ENCODE assay signal across 21 mouse cellular contexts in the genomic region with DNA sequence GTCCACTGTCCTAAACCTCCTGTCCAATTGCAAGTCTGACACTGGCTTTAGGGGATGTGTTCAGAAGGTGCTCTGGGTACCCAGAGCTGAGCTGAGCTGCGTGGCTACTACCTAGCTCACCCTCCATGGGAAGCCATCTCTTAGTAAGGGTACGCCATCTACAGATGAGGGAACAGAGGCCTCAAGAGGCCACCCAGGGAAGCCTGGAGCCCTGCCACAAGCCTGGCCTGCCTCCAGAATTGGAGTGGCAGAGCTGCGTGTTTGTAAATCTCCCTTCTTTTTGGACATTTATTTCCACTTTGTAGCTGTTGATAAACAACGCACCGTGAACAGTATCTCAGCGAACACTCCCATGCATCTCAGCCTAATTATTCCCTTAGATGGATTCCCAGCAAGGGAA. TPM values are rescaled to one million over a fixed set of nuclear protein-coding genes. Genes with fewer than 3 reads are reported as not detected.
A peak's percentile ranks its signal among the peaks of the same experiment; 100 is the strongest.
DNase-seq lines count a peak whose midpoint lies in the region; ATAC-seq lines count a peak whose summit lies in the region.
"Had no signal": no experiment of that assay in that cellular context is flagged by ENCODE, and none has a peak within 500 bp of the region (broad histone marks: within the 10 kb centered on the region; RNA-seq: fewer than 3 reads in every experiment).

No protein-coding gene starts in this region.

- no peak overlapping the region for H3K4me2 ChIP-seq in forebrain, embryonic 14.5 days (ENCODE audit: low read length)
- H3K4me2 ChIP-seq in forebrain, embryonic 13.5 days, result no peak overlapping the region
- H3K4me2 ChIP-seq: intestine, embryonic 15.5 days; limb, embryonic 13.5 days; midbrain, embryonic 12.5 days had no signal

- H3K36me3 ChIP-seq in forebrain, embryonic 14.5 days (ENCODE audit: control insufficient read depth, insufficient read depth, low read length), result no peaks in the 10 kb centered on the region
- H3K36me3 ChIP-seq in forebrain, embryonic 13.5 days (ENCODE audit: poor library complexity, severe bottlenecking), result no peaks in the 10 kb centered on the region
- H3K36me3 ChIP-seq: embryonic facial prominence, embryonic 10.5 days; intestine, embryonic 15.5 days; limb, embryonic 13.5 days; midbrain, embryonic 12.5 days had no signal

- H3K9ac ChIP-seq in forebrain, embryonic 14.5 days (ENCODE audit: low read length), result no peak overlapping the region
- no peak overlapping the region for H3K9ac ChIP-seq in forebrain, embryonic 13.5 days
- H3K9ac ChIP-seq: intestine, embryonic 15.5 days; limb, embryonic 13.5 days; liver, embryonic 14.5 days; midbrain, embryonic 12.5 days had no signal

- H3K4me3 ChIP-seq in forebrain, embryonic 14.5 days (ENCODE audit: low read depth, low read length), result no peak overlapping the region
- H3K4me3 ChIP-seq in forebrain, embryonic 13.5 days, result no peak overlapping the region
- H3K4me3 ChIP-seq: embryonic facial prominence, embryonic 10.5 days; intestine, embryonic 15.5 days; limb, embryonic 13.5 days; midbrain, embryonic 12.5 days had no signal

- 38% methylated on average over 6 of the region's 6 CpGs for WGBS in forebrain, embryonic 14.5 days
- 51% methylated on average over 6 of the region's 6 CpGs for WGBS in forebrain, embryonic 13.5 days

- H3K27ac ChIP-seq in forebrain, embryonic 14.5 days (ENCODE audit: low read depth, low read length), result no peak overlapping the region
- H3K27ac ChIP-seq in forebrain, embryonic 13.5 days, result no peak overlapping the region
- H3K27ac ChIP-seq: embryonic facial prominence, embryonic 10.5 days; intestine, embryonic 15.5 days; limb, embryonic 13.5 days; liver, embryonic 14.5 days; midbrain, embryonic 12.5 days; stomach, postnatal 0 days had no signal

- intact Hi-C loops in left cerebral cortex, postnatal 4 days (cut with DNase I), result no loop called here
- intact Hi-C loops in left cerebral cortex, postnatal 36 days (cut with DNase I), result no loop called here

- DNase-seq in forebrain, embryonic 14.5 days (ENCODE audit: low spot score), result peak; percentile 36
- peak; percentile 39 for DNase-seq in left cerebral cortex, postnatal 4 days
- DNase-seq in left cerebral cortex, postnatal 36 days (ENCODE audit: low spot score in 2 of 2), result no peak
- DNase-seq in right cerebral cortex, postnatal 4 days, result peak; percentile 62
- DNase-seq in right cerebral cortex, postnatal 36 days (ENCODE audit: low spot score in 2 of 2), result no peak
- DNase-seq: heart, adult 11 months had no signal

- no peaks in the 10 kb centered on the region for H3K9me3 ChIP-seq in forebrain, embryonic 14.5 days (replicated peaks; ENCODE audit: control insufficient read depth, low read length)
- H3K9me3 ChIP-seq in forebrain, embryonic 13.5 days (replicated peaks), result no peaks in the 10 kb centered on the region
- H3K9me3 ChIP-seq: embryonic facial prominence, embryonic 10.5 days; intestine, embryonic 15.5 days; limb, embryonic 13.5 days; midbrain, embryonic 12.5 days had no signal

- H3K27me3 ChIP-seq in forebrain, embryonic 14.5 days (replicated peaks; ENCODE audit: control insufficient read depth, insufficient read depth, low read length), result no peaks in the 10 kb centered on the region
- peaks cover 39% of the 10 kb centered on the region for H3K27me3 ChIP-seq in forebrain, embryonic 13.5 days

- H3K4me1 ChIP-seq in forebrain, embryonic 14.5 days (ENCODE audit: control insufficient read depth, insufficient read depth, low read length), result peaks cover 10% of the 10 kb centered on the region
- H3K4me1 ChIP-seq in forebrain, embryonic 13.5 days, result peaks cover 25% of the 10 kb centered on the region

- ATAC-seq in forebrain, embryonic 14.5 days, result no peak
- ATAC-seq in forebrain, embryonic 13.5 days, result no peak
- no peak for ATAC-seq in inflammation-experienced regulatory T-cells, adult 6 months
- ATAC-seq: forebrain, embryonic 16.5 days; intestine, embryonic 15.5 days had no signal

RNA-seq across cellular contexts. Expression of gene Fibcd1, which starts 11.4 kb away (rescaled TPM):
- 3.0 and 3.3 TPM in 2 replicates for polyA plus RNA-seq in forebrain, embryonic 14.5 days (2014; fragmentation: Nextera tagmentation; extraction: Ambion mirVana)
- 1.2 and 1.5 TPM in 2 replicates for polyA plus RNA-seq in forebrain, embryonic 13.5 days (2015; fragmentation: Nextera tagmentation; extraction: Ambion mirVana)
- total RNA-seq in left cerebral cortex, postnatal 4 days (2021), result 1 to 10 TPM; 3.9 to 9.9 TPM
- 1 to 10 TPM; 8.4 to 8.7 TPM for total RNA-seq in left cerebral cortex, postnatal 36 days (2021)
- polyA plus RNA-seq in inflammation-experienced regulatory T-cells, adult 6 months (2017; shearing (Covaris generic)), result under 1 TPM in 1 of 3 experiments, not detected in 2; 0.22 TPM

RNA-seq across cellular contexts. Expression of gene Lamc3, which starts 29.9 kb away (rescaled TPM):
- 2.9 and 4.3 TPM in 2 replicates for polyA plus RNA-seq in forebrain, embryonic 14.5 days (2014; fragmentation: Nextera tagmentation; extraction: Ambion mirVana)
- 3.2 and 3.3 TPM in 2 replicates for polyA plus RNA-seq in forebrain, embryonic 13.5 days (2015; fragmentation: Nextera tagmentation; extraction: Ambion mirVana)
- 10 to 100 TPM; 11.8 to 12.7 TPM for total RNA-seq in left cerebral cortex, postnatal 4 days (2021)
- total RNA-seq in left cerebral cortex, postnatal 36 days (2021), result 1 to 10 TPM; 6.8 to 9.6 TPM
- not detected for polyA plus RNA-seq in inflammation-experienced regulatory T-cells, adult 6 months (2017; shearing (Covaris generic))

RNA-seq across cellular contexts. Expression of gene Qrfp, which starts 46.8 kb away (rescaled TPM):
- 0.11 and 0.19 TPM in 2 replicates for polyA plus RNA-seq in forebrain, embryonic 14.5 days (2014; fragmentation: Nextera tagmentation; extraction: Ambion mirVana)
- polyA plus RNA-seq in forebrain, embryonic 13.5 days (2015; fragmentation: Nextera tagmentation; extraction: Ambion mirVana), result 0.13 and 0.19 TPM in 2 replicates
- total RNA-seq in left cerebral cortex, postnatal 4 days (2021), result not detected
- not detected for total RNA-seq in left cerebral cortex, postnatal 36 days (2021)
- 1 to 10 TPM in 1 of 3 experiments, under 1 TPM in 2; 0.60 to 1.1 (median 0.79) TPM for polyA plus RNA-seq in inflammation-experienced regulatory T-cells, adult 6 months (2017; shearing (Covaris generic))
- total RNA-seq: adrenal gland, postnatal 4 days; ES-E14; gastrocnemius, adult 18-20 months; layer of hippocampus, adult 18-20 months; left cerebral cortex, adult 8-10 months had no signal
- polyA plus RNA-seq: kidney, embryonic 16.5 days; liver, embryonic 14.5 days had no signal

Comparison
In these comparisons a context has a peak if more than half of its experiments do, and no peak if none do; other contexts are left out.
1. DNase-seq: peak in forebrain, embryonic 14.5 days (single experiment), left cerebral cortex, postnatal 4 days (single experiment) and right cerebral cortex, postnatal 4 days (single experiment); none in left cerebral cortex, postnatal 36 days (0 of 2) and right cerebral cortex, postnatal 36 days (0 of 2).